In genomic region chr8:114318161-114318560, GRCm38 (mm10) we compare ENCODE assay signal across 17 mouse cellular contexts.
"Had no signal": no experiment of that assay in that cellular context is flagged by ENCODE, and none has a peak within 500 bp of the region (broad histone marks: within the 10 kb centered on the region; RNA-seq: fewer than 3 reads in every experiment).

No protein-coding gene starts in this region.

- H3K27ac ChIP-seq: kidney, embryonic 15.5 days; liver, embryonic 13.5 days; neural tube, embryonic 13.5 days; stomach, embryonic 15.5 days had no signal

- H3K4me3 ChIP-seq: kidney, embryonic 15.5 days; liver, embryonic 13.5 days; myocyte; neural tube, embryonic 13.5 days; stomach, embryonic 15.5 days had no signal

- H3K4me2 ChIP-seq: kidney, embryonic 15.5 days; liver, embryonic 13.5 days; midbrain, embryonic 11.5 days; neural tube, embryonic 13.5 days; stomach, embryonic 15.5 days had no signal

- H3K27me3 ChIP-seq: kidney, embryonic 15.5 days; liver, embryonic 13.5 days; neural tube, embryonic 13.5 days; stomach, embryonic 15.5 days had no signal

- H3K36me3 ChIP-seq: kidney, embryonic 15.5 days; liver, embryonic 13.5 days; neural tube, embryonic 13.5 days; stomach, embryonic 15.5 days had no signal

- H3K4me1 ChIP-seq: kidney, embryonic 15.5 days; liver, embryonic 13.5 days; stomach, embryonic 15.5 days had no signal

- DNase-seq: kidney, adult 8-10 months; kidney, postnatal 10 days; kidney, postnatal 36 days; liver, embryonic 13.5 days; lung, adult 2 months; lung, postnatal 14 days; lung, postnatal 4 days; midbrain, embryonic 14.5 days; retina, postnatal 1 day; right cerebral cortex, postnatal 25 days; spleen, adult 18-20 months; thymus, postnatal 25 days had no signal

- H3K9me3 ChIP-seq: kidney, embryonic 15.5 days; liver, embryonic 13.5 days; neural tube, embryonic 13.5 days; stomach, embryonic 15.5 days had no signal

- H3K9ac ChIP-seq: kidney, embryonic 15.5 days; liver, embryonic 13.5 days; neural tube, embryonic 13.5 days; stomach, embryonic 15.5 days had no signal
